Mouse (Mus musculus): Measurements from ENCODE around the gene Tspan13. TPM values are rescaled to one million over a fixed set of nuclear protein-coding genes. Genes with fewer than 3 reads are reported as not detected.

The Tspan13 gene
- polyA plus RNA-seq, 1 experiment from 2014 or later, result 138 TPM

Other genes with a start within 250 kb of the Tspan13 start
- gene Agr3, start 116.9 kb downstream of the Tspan13 start, polyA plus RNA-seq (2015; fragmentation: Nextera tagmentation; extraction: Ambion mirVana), result not detected in 2 replicates
- 234 and 297 TPM in 2 replicates for gene Agr2, start 49.6 kb downstream of the Tspan13 start, polyA plus RNA-seq (2015; fragmentation: Nextera tagmentation; extraction: Ambion mirVana)
- gene Ankmy2, start 114.6 kb upstream of the Tspan13 start, polyA plus RNA-seq (2015; fragmentation: Nextera tagmentation; extraction: Ambion mirVana), result 35.9 and 37.6 TPM in 2 replicates
- 185 and 204 TPM in 2 replicates for gene Bzw2, start 115.6 kb upstream of the Tspan13 start, polyA plus RNA-seq (2015; fragmentation: Nextera tagmentation; extraction: Ambion mirVana)
- gene Lrrc72, start 210.9 kb upstream of the Tspan13 start, polyA plus RNA-seq (2015; fragmentation: Nextera tagmentation; extraction: Ambion mirVana), result not detected in 2 replicates